Mouse (Mus musculus): ENCODE results near the gene Caln1.

DNA sequence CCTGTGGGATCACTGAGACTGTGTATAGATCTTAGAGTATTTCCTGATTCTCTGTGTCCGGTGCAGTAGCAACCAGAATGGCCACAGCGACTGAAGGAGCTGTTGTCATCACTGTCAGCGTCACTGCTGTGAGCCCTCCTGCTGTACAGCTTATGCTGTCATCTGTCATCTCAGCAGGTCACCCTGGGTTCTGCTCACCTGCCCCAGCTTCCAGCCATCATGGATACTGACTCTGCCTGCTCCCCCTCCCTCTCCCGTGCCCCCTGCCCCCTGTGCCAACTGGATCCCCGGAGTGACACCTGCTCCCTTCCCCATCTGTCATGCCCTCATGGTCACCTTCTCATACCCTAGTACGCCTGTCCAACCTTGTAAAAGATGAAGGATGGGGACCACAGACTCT lies 332.5 kb downstream of the Caln1 start:
- TF ChIP-seq GATA1 (IDR thresholded peaks at IDR 0.05; ENCODE audit: low read length) (no peak), TAL1 (IDR thresholded peaks at IDR 0.05; ENCODE audit: low read length) (no peak)

Measured in erythroblast, embryonic 14.5 days (primary cell).